Mouse (Mus musculus) embryonic facial prominence, embryonic 10.5 days (tissue): ENCODE results near the gene Gm27027. TPM values are rescaled to one million over a fixed set of nuclear protein-coding genes. Genes with fewer than 3 reads are reported as not detected.
A peak's percentile ranks its signal among the peaks of the same experiment; 100 is the strongest.

Experiments used
- DNase-seq: peaks from one replicate; pipeline ENCODE4 v3.0.0-alpha.2; 2017; ENCODE audit warnings: low spot score
- H3K27ac ChIP-seq: fragments of 300-500 bp; sonication (generic); replicated peaks from 2 replicates; pipeline ENCODE4 v1.5.1; 2016; ENCODE audit warnings: mild to moderate bottlenecking
- H3K27me3 ChIP-seq: fragments of 300-500 bp; sonication (generic); replicated peaks from 2 replicates; pipeline ENCODE4 v1.6.1; 2016; ENCODE audit warnings: low read depth, mild to moderate bottlenecking; ENCODE audit not compliant: poor library complexity, severe bottlenecking
- H3K36me3 ChIP-seq: fragments of 300-500 bp; sonication (generic); replicated peaks from 2 replicates; pipeline ENCODE4 v1.6.1; 2016; ENCODE audit warnings: mild to moderate bottlenecking, moderate library complexity
- H3K4me1 ChIP-seq: fragments of 300-500 bp; sonication (generic); 2 replicates; pipeline ENCODE4 v1.6.1; 2016
- H3K4me3 ChIP-seq: fragments of 300-500 bp; sonication (generic); 2 replicates; pipeline ENCODE4 v1.5.1; 2016; ENCODE audit warnings: mild to moderate bottlenecking, moderate library complexity
- H3K9me3 ChIP-seq: fragments of 300-500 bp; sonication (generic); 2 replicates; pipeline ENCODE4 v1.6.1; 2016; ENCODE audit warnings: mild to moderate bottlenecking
- WGBS: fragments of 180-500 bp; shearing (Covaris S2); methylation state at CpG from one replicate; pipeline ENCODE4 v1.1.7; 2016; 5-methylcytosine and 5-hydroxymethylcytosine counted together
- polyA plus RNA-seq: library from polyadenylated mRNA; unstranded; fragments of >200 nt; fragmentation: Nextera tagmentation; extraction: Ambion mirVana; gene quantifications from 2 replicates; pipeline ENCODE4 v1.2.1, GENCODE M21; 2016

The Gm27027 gene
- not detected in 2 replicates for polyA plus RNA-seq

GRCm38 (mm10) chr2:93996254-93996653, at the start of gene Gm27027:
TSS of gene Gm27027 (minus strand) at chr2:93996354.
- peaks cover 89% of the 10 kb centered on the region for H3K36me3 ChIP-seq

GRCm38 (mm10) chr2:94045411-94046090, 49.4 kb upstream of the Gm27027 start:
- H3K27me3 ChIP-seq = no peaks in the 10 kb centered on the region
- no peak for DNase-seq
- H3K36me3 ChIP-seq = peaks cover 25% of the 10 kb centered on the region
- peaks cover 18% of the 10 kb centered on the region; the same call in 1 of the 2 replicates for H3K4me1 ChIP-seq
- no peak overlapping the region for H3K4me3 ChIP-seq
- no peak overlapping the region for H3K27ac ChIP-seq
- H3K9me3 ChIP-seq = no peaks in the 10 kb centered on the region
- 86% methylated on average over 6 of the region's 6 CpGs for WGBS

More at GRCm38 (mm10) chr2:93996254-93996653, at the start of gene Gm27027:
- H3K27ac ChIP-seq = no peak within 1 kb of the TSS
- H3K27me3 ChIP-seq = no peaks in the 10 kb centered on the region
- WGBS = 95% methylated on average over 6 of the region's 6 CpGs
- no peak within 1 kb of the TSS for H3K4me3 ChIP-seq
- peaks cover 21% of the 10 kb centered on the region for H3K4me1 ChIP-seq
- DNase-seq = no peak
- no peaks in the 10 kb centered on the region for H3K9me3 ChIP-seq

GRCm38 (mm10) chr2:94044174-94044573, 48.0 kb upstream of the Gm27027 start:
- H3K9me3 ChIP-seq = no peaks in the 10 kb centered on the region
- no peaks in the 10 kb centered on the region for H3K27me3 ChIP-seq
- H3K27ac ChIP-seq = no peak overlapping the region
- peaks cover 9% of the 10 kb centered on the region; the same call in 1 of the 2 replicates for H3K4me1 ChIP-seq
- H3K36me3 ChIP-seq = peaks cover 26% of the 10 kb centered on the region
- WGBS = 87% methylated on average over 2 of the region's 2 CpGs
- DNase-seq = no peak
- no peak overlapping the region for H3K4me3 ChIP-seq

GRCm38 (mm10) chr2:94043662-94044061, 47.5 kb upstream of the Gm27027 start:
- peak; percentile 42 for DNase-seq
- peaks cover 30% of the 10 kb centered on the region for H3K36me3 ChIP-seq
- no peak overlapping the region for H3K4me3 ChIP-seq
- no peaks in the 10 kb centered on the region for H3K27me3 ChIP-seq
- WGBS = 66% methylated on average over 5 of the region's 5 CpGs
- no peak overlapping the region for H3K27ac ChIP-seq
- H3K4me1 ChIP-seq = 0 out of 2 replicates have a peak, but pooled peaks cover 4% of the 10 kb centered on the region
- H3K9me3 ChIP-seq = no peaks in the 10 kb centered on the region

GRCm38 (mm10) chr2:94042461-94042860, 46.3 kb upstream of the Gm27027 start:
- Histone ChIP-seq H3K4me1 (no peaks in the 10 kb centered on the region), H3K4me3 (no peak overlapping the region), H3K27me3 (no peaks in the 10 kb centered on the region), H3K36me3 (peaks cover 31% of the 10 kb centered on the region), H3K27ac (no peak overlapping the region), H3K9me3 (no peaks in the 10 kb centered on the region)
- no peak for DNase-seq
- 93% methylated on average over 3 of the region's 3 CpGs for WGBS

- no peaks in the 10 kb centered on the region for H3K9me3 ChIP-seq
- H3K4me3 ChIP-seq = no peak overlapping the region
- no peaks in the 10 kb centered on the region for H3K27me3 ChIP-seq
- peaks cover 36% of the 10 kb centered on the region for H3K36me3 ChIP-seq
- DNase-seq = no peak
- 92% methylated on average over 5 of the region's 5 CpGs for WGBS
- H3K4me1 ChIP-seq = no peaks in the 10 kb centered on the region
- no peak overlapping the region for H3K27ac ChIP-seq
These were observed 44.4 kb upstream of the Gm27027 start for GRCm38 (mm10) chr2:94040391-94041125.

GRCm38 (mm10) chr2:94035428-94036331, 39.5 kb upstream of the Gm27027 start:
- Histone ChIP-seq H3K9me3 (no peaks in the 10 kb centered on the region), H3K4me1 (no peaks in the 10 kb centered on the region), H3K27ac (no peak overlapping the region), H3K27me3 (no peaks in the 10 kb centered on the region), H3K4me3 (no peak overlapping the region), H3K36me3 (peaks cover 58% of the 10 kb centered on the region)
- 72% methylated on average over 9 of the region's 9 CpGs for WGBS
- DNase-seq = peak; percentile 64

GRCm38 (mm10) chr2:94030602-94031001, 34.4 kb upstream of the Gm27027 start:
- Histone ChIP-seq H3K27ac (no peak overlapping the region), H3K4me1 (no peaks in the 10 kb centered on the region), H3K4me3 (no peak overlapping the region), H3K27me3 (no peaks in the 10 kb centered on the region), H3K36me3 (peaks cover 45% of the 10 kb centered on the region), H3K9me3 (no peaks in the 10 kb centered on the region)
- no peak for DNase-seq

GRCm38 (mm10) chr2:94024637-94025036, 28.5 kb upstream of the Gm27027 start:
- Histone ChIP-seq H3K27me3 (no peaks in the 10 kb centered on the region), H3K4me3 (no peak overlapping the region), H3K36me3 (no peaks in the 10 kb centered on the region), H3K4me1 (peaks cover 8% of the 10 kb centered on the region; the same call in 1 of the 2 replicates), H3K27ac (no peak overlapping the region), H3K9me3 (no peaks in the 10 kb centered on the region)
- no peak for DNase-seq
- WGBS = 55% methylated on average over 6 of the region's 6 CpGs

- Histone ChIP-seq H3K27me3 (no peaks in the 10 kb centered on the region), H3K27ac (peak within 1 kb of the TSS; percentile 82), H3K4me3 (peak within 1 kb of the TSS; percentile 85), H3K9me3 (no peaks in the 10 kb centered on the region), H3K36me3 (peaks cover 29% of the 10 kb centered on the region), H3K4me1 (peaks cover 12% of the 10 kb centered on the region)
- 5% methylated on average over 47 of the region's 47 CpGs for WGBS
- DNase-seq = peak; percentile 94
These were observed 14.5 kb upstream of the Gm27027 start, which contains the start of gene Alkbh3 for GRCm38 (mm10) chr2:94010335-94011291. TSS of gene Alkbh3 (minus strand) at chr2:94010807.

GRCm38 (mm10) chr2:94002331-94002730, 6.2 kb upstream of the Gm27027 start:
- Histone ChIP-seq H3K36me3 (peaks cover 96% of the 10 kb centered on the region), H3K27ac (no peak overlapping the region), H3K4me3 (no peak overlapping the region), H3K9me3 (no peaks in the 10 kb centered on the region), H3K27me3 (no peaks in the 10 kb centered on the region), H3K4me1 (no peaks in the 10 kb centered on the region)
- DNase-seq = peak; percentile 84
- 7% methylated on average over 2 of the region's 2 CpGs for WGBS
